Mouse (Mus musculus) lung, embryonic 14.5 days (tissue): ENCODE data around the gene Gm13199. TPM values are rescaled to one million over a fixed set of nuclear protein-coding genes. Genes with fewer than 3 reads are reported as not detected.
A peak's percentile ranks its signal among the peaks of the same experiment; 100 is the strongest.

ENCODE experiments used
- ATAC-seq: fragments of 200-750 bp; cut with Nextera tagmentation; 2 replicates; pipeline ENCODE4 v1.8.0; 2017; ENCODE audit warnings: mild to moderate bottlenecking, moderate TSS enrichment, moderate library complexity; ENCODE audit not compliant: insufficient read depth
- DNase-seq: peaks from one replicate; pipeline ENCODE4 v3.0.0-alpha.2; 2015
- H3K27ac ChIP-seq: fragments of 300-500 bp; sonication (generic); 2 replicates; pipeline ENCODE4 v1.5.1; 2014; ENCODE audit warnings: low read depth, mild to moderate bottlenecking, moderate library complexity
- H3K27me3 ChIP-seq: fragments of 300-500 bp; sonication (generic); 2 replicates; pipeline ENCODE4 v1.6.1; 2014; ENCODE audit warnings: low read length, control low read depth; ENCODE audit not compliant: insufficient read depth
- H3K36me3 ChIP-seq: fragments of 300-500 bp; sonication (generic); 2 replicates; pipeline ENCODE4 v1.6.1; 2014; ENCODE audit warnings: control low read depth; ENCODE audit not compliant: insufficient read depth
- H3K4me1 ChIP-seq: fragments of 300-500 bp; sonication (generic); 2 replicates; pipeline ENCODE4 v1.6.1; 2014; ENCODE audit warnings: antibody characterized with exemption, control low read depth; ENCODE audit not compliant: insufficient read depth
- H3K4me2 ChIP-seq: fragments of 300-500 bp; sonication (generic); 2 replicates; pipeline ENCODE4 v1.6.1; 2014; ENCODE audit warnings: mild to moderate bottlenecking
- H3K4me3 ChIP-seq: fragments of 300-500 bp; sonication (generic); 2 replicates; pipeline ENCODE4 v1.5.1; 2014; ENCODE audit warnings: low read depth, low read length
- H3K9ac ChIP-seq: fragments of 300-500 bp; sonication (generic); 2 replicates; pipeline ENCODE4 v1.6.1; 2014
- H3K9me3 ChIP-seq: fragments of 300-500 bp; sonication (generic); 2 replicates; pipeline ENCODE4 v1.6.1; 2016; ENCODE audit warnings: low read depth, low read length, control low read depth
- CTCF ChIP-seq: IDR thresholded peaks from 2 replicates; pipeline ENCODE4 v1.5.1; 2016; ENCODE audit warnings: antibody characterized with exemption, low read depth
- WGBS: fragments of 180-500 bp; shearing (Covaris S2); extraction: QIAGEN DNeasy Blood & Tissue Kit; methylation state at CpG from one replicate; pipeline ENCODE4 v1.1.7; 2014; 5-methylcytosine and 5-hydroxymethylcytosine counted together
- polyA plus RNA-seq: library from polyadenylated mRNA; unstranded; fragments of >200 nt; fragmentation: Nextera tagmentation; extraction: Ambion mirVana; gene quantifications from 2 replicates; pipeline ENCODE4 v1.2.1, GENCODE M21; 2014

Gene Gm13199
- 2.1 and 2.2 TPM in 2 replicates for polyA plus RNA-seq

GRCm38 (mm10) chr2:5862834-5863233 is at the start of gene Gm13199:
TSS of gene Gm13199 (minus strand) at chr2:5862934.
- no peak for TF ChIP-seq CTCF
- Histone ChIP-seq H3K27me3 (no peaks in the 10 kb centered on the region), H3K4me3 (no peak within 1 kb of the TSS), H3K36me3 (peaks cover 68% of the 10 kb centered on the region), H3K4me2 (no peak within 1 kb of the TSS), H3K27ac (no peak within 1 kb of the TSS), H3K9ac (no peak within 1 kb of the TSS), H3K4me1 (no peaks in the 10 kb centered on the region), H3K9me3 (no peaks in the 10 kb centered on the region)
- 91% methylated on average over 3 of the region's 3 CpGs for WGBS
- ATAC-seq: no peak
- no peak for DNase-seq

DNA sequence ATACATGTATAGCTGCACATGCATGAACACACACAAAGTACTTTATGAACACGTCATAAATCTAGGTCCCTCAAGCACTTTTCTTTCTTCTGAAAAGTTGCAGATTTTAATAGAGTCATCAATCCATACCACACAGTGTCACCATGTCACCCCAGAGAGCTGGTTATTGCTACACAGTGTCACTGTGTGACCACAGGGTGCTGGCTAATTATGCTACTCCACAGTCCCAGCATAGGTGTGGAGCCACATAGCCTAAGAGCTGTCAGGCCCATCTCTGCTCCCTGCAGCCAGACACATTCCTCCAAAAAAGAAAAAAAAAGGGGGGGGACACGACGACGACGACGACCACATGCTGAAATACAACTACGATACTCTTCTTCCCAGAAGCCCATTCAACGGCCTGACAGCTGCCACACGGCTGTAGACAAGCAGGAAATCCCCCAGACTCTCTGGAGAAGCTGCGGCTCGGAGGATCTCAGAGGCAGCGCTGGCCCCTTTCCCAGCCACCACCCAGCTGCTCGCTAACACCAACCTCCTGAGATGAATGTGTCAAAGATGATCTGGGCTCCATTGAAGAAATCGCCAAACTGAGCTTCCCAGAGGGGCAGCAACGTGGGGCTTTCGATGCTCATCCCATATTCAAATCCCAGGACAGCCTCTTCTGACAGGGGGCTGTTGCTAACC is 48.7 kb upstream of the Gm13199 start:
- Histone ChIP-seq H3K36me3 (0 out of 2 replicates have a peak, but pooled peaks cover 4% of the 10 kb centered on the region), H3K4me2 (no peak overlapping the region), H3K9me3 (no peaks in the 10 kb centered on the region), H3K4me3 (no peak overlapping the region), H3K27ac (no peak overlapping the region), H3K9ac (no peak overlapping the region), H3K4me1 (no peaks in the 10 kb centered on the region), H3K27me3 (no peaks in the 10 kb centered on the region)
- ATAC-seq (peak; percentile 73), DNase-seq (peak; percentile 63)
- no peak for TF ChIP-seq CTCF
- 35% methylated on average over 16 of the region's 16 CpGs for WGBS

GRCm38 (mm10) chr2:5906625-5907024 is 43.9 kb upstream of the Gm13199 start:
- peak; percentile 73 for TF ChIP-seq CTCF
- 55% methylated on average over 3 of the region's 3 CpGs for WGBS
- Histone ChIP-seq H3K36me3 (no peaks in the 10 kb centered on the region), H3K27me3 (no peaks in the 10 kb centered on the region), H3K4me3 (no peak overlapping the region), H3K4me2 (no peak overlapping the region), H3K27ac (no peak overlapping the region), H3K9ac (no peak overlapping the region), H3K9me3 (no peaks in the 10 kb centered on the region), H3K4me1 (no peaks in the 10 kb centered on the region)
- peak; percentile 79 for DNase-seq
- no peak for ATAC-seq

- Histone ChIP-seq H3K36me3 (no peaks in the 10 kb centered on the region), H3K4me2 (no peak overlapping the region), H3K4me1 (no peaks in the 10 kb centered on the region), H3K9ac (no peak overlapping the region), H3K4me3 (no peak overlapping the region), H3K27me3 (no peaks in the 10 kb centered on the region), H3K27ac (no peak overlapping the region), H3K9me3 (no peaks in the 10 kb centered on the region)
- 29% methylated on average over 5 of the region's 5 CpGs for WGBS
- no peak for TF ChIP-seq CTCF
- ATAC-seq: no peak
- DNase-seq: peak; percentile 53
These were observed 43.4 kb upstream of the Gm13199 start for GRCm38 (mm10) chr2:5906092-5906491.

GRCm38 (mm10) chr2:5900145-5900544 is 37.4 kb upstream of the Gm13199 start:
- WGBS: 64% methylated on average over 5 of the region's 5 CpGs

GRCm38 (mm10) chr2:5894843-5895570 is 32.3 kb upstream of the Gm13199 start, which contains the start of gene Sec61a2:
TSS of gene Sec61a2 (minus strand) at chr2:5895432.
- TF ChIP-seq CTCF: peak; percentile 18; the same call in 1 of the 2 replicates
- Histone ChIP-seq H3K4me3 (peak within 1 kb of the TSS; percentile 87), H3K9me3 (no peaks in the 10 kb centered on the region), H3K27ac (peak within 1 kb of the TSS; percentile 80), H3K4me2 (peak within 1 kb of the TSS; percentile 79), H3K27me3 (no peaks in the 10 kb centered on the region), H3K36me3 (peaks cover 21% of the 10 kb centered on the region), H3K4me1 (peaks cover 5% of the 10 kb centered on the region; the same call in 1 of the 2 replicates), H3K9ac (peak within 1 kb of the TSS; percentile 91)
- under 1% methylated on average over 61 of the region's 62 CpGs for WGBS
- DNase-seq (peak; percentile 100), ATAC-seq (peak; percentile 99)

More at GRCm38 (mm10) chr2:5900145-5900544, 37.4 kb upstream of the Gm13199 start:
- ATAC-seq: no peak
- no peak overlapping the region for H3K4me2 ChIP-seq
- no peak overlapping the region for H3K27ac ChIP-seq
- H3K4me3 ChIP-seq: no peak overlapping the region
- no peak overlapping the region for H3K9ac ChIP-seq
- peak; percentile 56 for DNase-seq
- H3K4me1 ChIP-seq: no peaks in the 10 kb centered on the region
- H3K27me3 ChIP-seq: no peaks in the 10 kb centered on the region
- H3K36me3 ChIP-seq: no peaks in the 10 kb centered on the region
- H3K9me3 ChIP-seq: no peaks in the 10 kb centered on the region
- peak; percentile 62 for TF ChIP-seq CTCF

- Histone ChIP-seq H3K4me1 (peaks cover 5% of the 10 kb centered on the region; the same call in 1 of the 2 replicates), H3K36me3 (peaks cover 21% of the 10 kb centered on the region), H3K9me3 (no peaks in the 10 kb centered on the region), H3K4me2 (peak overlapping the region; percentile 79), H3K4me3 (peak overlapping the region; percentile 87), H3K9ac (peak overlapping the region; percentile 91), H3K27ac (peak overlapping the region; percentile 12; the same call in 1 of the 2 replicates), H3K27me3 (no peaks in the 10 kb centered on the region)
- ATAC-seq: no peak
- 25% methylated on average over 11 of the region's 11 CpGs for WGBS
- DNase-seq: peak; percentile 63
- TF ChIP-seq CTCF: no peak
These were observed 31.6 kb upstream of the Gm13199 start for GRCm38 (mm10) chr2:5894296-5894695.
